In the genomic region with DNA sequence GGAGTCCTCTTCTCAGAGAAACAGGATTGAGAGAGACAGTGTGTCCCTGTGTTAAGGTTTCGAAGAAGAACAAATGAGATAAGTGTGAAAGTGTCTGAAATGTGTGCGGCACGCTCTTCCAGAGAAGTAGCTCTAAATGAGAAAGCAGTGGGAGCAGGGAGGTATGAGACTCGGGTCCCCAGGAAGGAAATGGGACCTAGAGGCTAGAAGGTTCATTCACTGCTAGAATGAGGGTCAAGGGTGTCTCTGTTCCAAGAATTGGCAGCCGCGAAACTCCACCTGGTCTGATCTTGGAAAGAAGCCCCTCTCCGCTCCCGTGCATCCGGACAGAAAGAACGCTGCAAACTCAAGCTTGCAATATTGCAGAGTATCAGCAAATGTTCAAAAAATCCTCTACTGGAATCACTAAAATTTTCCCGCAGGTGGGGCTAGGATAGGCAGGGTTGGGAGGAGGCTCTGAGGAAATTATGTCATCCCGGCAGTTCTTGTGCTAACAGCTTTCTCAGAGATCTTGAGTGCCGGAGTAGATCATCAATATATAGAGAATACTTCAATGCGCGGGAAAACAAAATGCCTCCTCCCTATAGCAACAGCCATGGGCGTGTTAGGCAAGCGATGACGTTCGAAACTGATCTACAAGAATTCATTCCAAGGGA, we compare ENCODE assay signal across 8 mouse cellular contexts. TPM values are rescaled to one million over a fixed set of nuclear protein-coding genes. Genes with fewer than 3 reads are reported as not detected.
DNase-seq lines count a peak whose midpoint lies in the region; ATAC-seq lines count a peak whose summit lies in the region.

No protein-coding gene starts in this region.

- no peak for ATAC-seq in midbrain, embryonic 15.5 days (replicated peaks)
- no peak for ATAC-seq in CD4-positive, CD25-positive, alpha-beta regulatory T cell, adult 4 months

- no peaks in the 10 kb centered on the region for H3K9me3 ChIP-seq in midbrain, embryonic 15.5 days

- peak overlapping the region; percentile 76 for H3K9ac ChIP-seq in midbrain, embryonic 15.5 days

- peak overlapping the region; percentile 88 for H3K4me2 ChIP-seq in midbrain, embryonic 15.5 days

- no peaks in the 10 kb centered on the region for H3K27me3 ChIP-seq in midbrain, embryonic 15.5 days (replicated peaks)

- peak overlapping the region; percentile 56 for H3K4me3 ChIP-seq in midbrain, embryonic 15.5 days

- 7% methylated on average over 19 of the region's 19 CpGs for WGBS in midbrain, embryonic 15.5 days

- peak; percentile 46 to 47 for DNase-seq in heart, adult 18-20 months
- DNase-seq in heart, postnatal 36 days = no peak
- DNase-seq in cerebellum, adult 9-11 months = peak; percentile 23
- peak; percentile 31 to 45 for DNase-seq in frontal cortex, postnatal 36 days (ENCODE audit: low spot score in 2 of 2)
- DNase-seq in kidney, postnatal 14 days = peak; percentile 9
- no peak for DNase-seq in spleen, postnatal 14 days (ENCODE audit: low spot score in 2 of 2)

- H3K36me3 ChIP-seq in midbrain, embryonic 15.5 days (replicated peaks) = no peaks in the 10 kb centered on the region

- intact Hi-C loops in heart, postnatal 36 days (cut with DNase I) = loop anchor here (2.0 to 5.0 kb wide), 5 partner anchors 74 to 466 kb away; no protein-coding TSS in a partner anchor

- peak overlapping the region; percentile 98 for H3K27ac ChIP-seq in midbrain, embryonic 15.5 days

- peaks cover 28% of the 10 kb centered on the region for H3K4me1 ChIP-seq in midbrain, embryonic 15.5 days

RNA-seq across cellular contexts. Expression of a gene that starts 2.2 kb away (rescaled TPM):
- total RNA-seq in heart, adult 18-20 months (2021) = 10 to 100 TPM; 12.7 to 17.4 TPM
- total RNA-seq in heart, postnatal 36 days (2021) = 10 to 100 TPM; 15.3 to 19.9 TPM
- polyA plus RNA-seq in midbrain, embryonic 15.5 days (2015; fragmentation: Nextera tagmentation; extraction: Ambion mirVana) = 59.9 and 61.3 TPM in 2 replicates
- 1 to 10 TPM; 2.4 to 4.3 TPM for polyA plus RNA-seq in CD4-positive, CD25-positive, alpha-beta regulatory T cell, adult 4 months (2017; shearing (Covaris generic))

Comparison
In these comparisons a context has a peak if more than half of its experiments do, and no peak if none do; other contexts are left out.
1. DNase-seq: peak in heart, adult 18-20 months (2 of 2), cerebellum, adult 9-11 months (single experiment), frontal cortex, postnatal 36 days (2 of 2) and kidney, postnatal 14 days (single experiment); none in heart, postnatal 36 days (0 of 2) and spleen, postnatal 14 days (0 of 2).